Mouse (Mus musculus) adrenal gland, postnatal 25 days (tissue): ENCODE measurements around the gene Ctsa. TPM values are rescaled to one million over a fixed set of nuclear protein-coding genes. Genes with fewer than 3 reads are reported as not detected.
"Not testable (repeated sequence)": the region's sequence is repeated elsewhere in the genome, so short reads cannot be mapped to it uniquely, and the experiment has no call there.

Experiments used
- DNase-seq: peaks from one replicate; pipeline ENCODE4 v3.0.0; 2021; ENCODE audit warnings: mixed read lengths
- total RNA-seq: library from RNA; stranded (reverse); gene quantifications from 2 replicates; pipeline ENCODE4 v1.2.3, GENCODE M21; 2021

Gene Ctsa
- total RNA-seq, 1 experiment from 2014 or later, result 121 TPM

DNA sequence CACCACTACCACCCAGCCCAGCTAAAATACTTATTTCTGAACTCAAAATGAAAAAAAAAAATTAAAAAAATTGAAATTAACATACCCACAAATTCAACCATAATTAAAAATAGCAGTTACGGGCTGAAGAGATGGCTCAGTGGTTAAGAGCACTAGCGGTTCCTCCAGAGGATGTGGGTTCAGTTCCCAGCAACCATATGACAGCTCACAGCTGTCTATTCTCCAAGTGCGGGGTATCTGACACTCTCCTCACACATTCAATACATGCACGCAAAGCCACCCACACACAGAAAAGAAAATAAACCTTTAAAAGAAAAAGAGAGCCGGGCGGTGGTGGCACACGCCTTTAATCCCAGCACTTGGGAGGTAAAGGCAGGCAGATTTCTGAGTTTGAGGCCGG lies 17.4 kb downstream of the Ctsa start:
- no peak for DNase-seq

DNA sequence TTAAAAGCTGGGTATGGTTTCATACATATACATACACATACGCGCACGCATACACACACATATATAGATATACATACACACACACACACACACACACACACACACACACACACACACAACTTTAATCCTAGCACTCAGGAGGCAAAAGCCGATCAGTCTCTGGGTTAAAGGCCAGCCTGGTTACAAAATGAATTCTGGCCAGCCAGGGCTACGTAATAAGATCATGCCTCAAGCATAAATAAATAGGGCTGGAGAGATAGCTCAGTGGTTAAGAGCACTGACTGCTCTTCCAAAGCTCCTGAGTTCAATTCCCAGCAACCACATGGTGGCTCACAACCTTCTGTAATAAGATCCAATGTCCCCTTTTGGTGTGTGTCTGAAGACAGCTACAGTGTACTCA lies 22.9 kb downstream of the Ctsa start:
- not testable (repeated sequence) for DNase-seq

DNA sequence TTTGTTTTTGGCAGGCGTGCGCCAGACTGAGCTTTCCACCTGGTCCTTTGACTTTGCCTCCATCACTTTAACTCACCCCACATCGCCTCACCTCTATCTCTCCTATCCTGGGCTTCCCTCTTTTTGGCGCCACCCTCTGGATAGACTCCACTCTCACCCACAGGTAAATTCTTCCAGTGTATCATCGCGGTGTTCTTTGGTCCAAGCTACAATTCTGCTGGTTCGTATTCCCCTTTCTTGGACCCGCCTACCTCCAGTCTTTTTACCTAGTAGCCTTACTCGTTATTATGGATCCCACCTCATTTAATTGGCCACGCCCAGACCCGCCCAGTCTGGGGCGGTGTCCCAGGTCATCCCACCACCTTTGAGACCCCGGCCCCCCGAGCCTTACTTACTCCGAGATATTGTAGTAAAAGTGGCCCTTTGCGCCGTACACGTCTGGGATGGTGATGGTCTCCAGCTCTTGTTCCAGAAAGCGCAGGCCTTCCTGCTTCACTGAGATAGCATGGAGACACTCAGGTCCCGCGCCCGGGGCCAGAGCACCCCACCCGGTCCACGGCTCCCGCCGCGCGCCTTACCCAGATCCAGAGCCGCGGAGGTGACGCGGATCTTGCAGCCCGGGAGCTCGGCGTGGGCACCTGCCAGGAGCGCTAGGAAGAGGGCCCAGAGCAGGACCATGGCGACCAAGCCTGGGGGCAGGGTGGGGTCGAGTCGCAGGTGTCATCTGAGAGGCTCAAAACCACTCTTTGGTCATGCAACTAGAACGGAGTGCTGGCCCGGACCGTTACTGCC lies 23.8 kb downstream of the Ctsa start:
- no peak for DNase-seq

DNA sequence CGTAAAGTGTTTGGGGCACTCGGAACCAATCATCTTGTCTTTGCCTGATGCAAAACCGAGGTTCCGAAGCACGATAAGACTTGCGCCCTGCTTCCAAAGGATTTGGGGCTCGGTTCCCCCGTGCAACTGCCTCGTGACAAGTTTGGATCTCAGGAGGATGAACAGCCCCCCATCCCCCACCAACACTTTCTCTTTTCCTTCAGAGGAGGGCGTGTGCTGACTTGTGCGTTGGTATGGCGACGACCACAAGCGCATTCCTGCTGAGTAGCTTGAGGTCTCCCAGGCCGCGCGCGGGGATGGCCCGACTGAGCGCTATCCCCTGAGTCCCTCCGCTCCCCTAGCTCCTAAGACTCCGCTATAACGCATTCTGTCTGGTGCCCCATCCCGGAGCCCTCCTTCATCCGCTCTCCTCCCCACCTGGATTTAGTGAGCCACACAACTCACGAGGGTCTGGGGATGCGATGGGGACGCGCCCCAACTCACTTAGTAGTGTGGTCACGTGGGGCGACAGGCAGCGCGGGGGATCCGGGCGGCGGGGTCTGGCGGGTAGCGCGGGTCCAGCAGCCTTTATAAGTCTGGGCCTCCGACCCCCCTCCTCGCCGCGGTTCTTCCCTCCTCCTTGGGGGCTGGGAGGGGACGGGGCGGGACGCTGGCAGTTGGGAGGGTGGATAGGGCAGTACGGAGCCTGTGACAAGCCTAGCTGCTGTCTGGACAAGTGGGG lies 24.6 kb downstream of the Ctsa start, which contains the start of gene Pltp:
Gene Pltp (minus strand): TSS at position 611 of the 721 bp plus-strand sequence.
- DNase-seq, result peak; percentile 41

DNA sequence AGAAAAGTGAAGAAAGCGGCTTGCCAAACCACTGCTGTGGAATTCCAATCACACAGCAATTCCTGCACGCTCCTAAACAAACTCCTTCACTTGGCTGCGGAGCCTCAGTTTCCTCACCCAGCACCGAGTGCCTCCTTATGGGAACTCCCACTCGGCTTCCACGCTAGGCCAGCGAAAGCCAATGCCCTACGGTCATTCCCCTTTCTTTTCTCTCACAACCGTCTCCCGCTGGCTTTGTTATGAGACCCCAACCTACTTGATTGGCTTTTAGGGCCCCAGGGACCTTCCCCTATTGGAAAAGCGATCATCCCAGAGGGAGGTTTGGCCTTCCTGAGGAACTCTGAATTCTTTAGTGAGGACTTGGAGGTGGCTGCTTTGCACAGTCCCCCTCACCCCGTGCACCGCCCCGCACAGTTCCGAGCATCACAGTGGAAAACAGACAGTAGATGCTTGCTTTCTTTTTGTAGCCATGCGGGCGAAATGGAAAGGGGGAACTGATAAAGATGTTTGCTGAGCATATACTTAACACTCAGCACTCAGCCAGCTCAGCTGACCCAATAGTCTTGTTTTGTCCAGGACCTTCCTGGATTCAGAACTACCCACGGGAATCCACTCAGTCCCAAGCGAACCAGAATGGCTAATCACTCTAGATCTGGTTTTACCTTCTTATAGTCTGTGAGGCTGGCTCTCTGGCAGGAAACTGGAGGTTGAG lies 25.3 kb downstream of the Ctsa start:
- DNase-seq, result no peak

DNA sequence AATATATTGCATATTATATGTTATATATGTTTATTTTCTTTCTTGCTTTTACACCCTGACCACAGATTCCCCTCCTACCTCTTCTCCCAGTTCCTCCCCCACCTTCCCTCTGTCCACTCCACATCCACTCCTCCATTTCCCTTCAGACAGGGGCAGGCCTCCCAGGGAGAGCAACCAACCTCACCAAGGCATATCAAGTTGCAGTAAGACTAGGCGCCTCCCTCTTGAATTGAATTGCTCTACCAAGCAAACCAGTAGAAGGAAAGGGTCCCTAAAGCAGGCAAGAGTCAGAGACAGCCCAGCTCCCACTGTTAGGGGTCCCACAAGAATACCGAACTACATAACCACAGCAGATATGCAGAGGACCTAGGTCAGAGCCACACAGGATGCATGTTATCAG lies 26.5 kb downstream of the Ctsa start:
- no peak for DNase-seq

DNA sequence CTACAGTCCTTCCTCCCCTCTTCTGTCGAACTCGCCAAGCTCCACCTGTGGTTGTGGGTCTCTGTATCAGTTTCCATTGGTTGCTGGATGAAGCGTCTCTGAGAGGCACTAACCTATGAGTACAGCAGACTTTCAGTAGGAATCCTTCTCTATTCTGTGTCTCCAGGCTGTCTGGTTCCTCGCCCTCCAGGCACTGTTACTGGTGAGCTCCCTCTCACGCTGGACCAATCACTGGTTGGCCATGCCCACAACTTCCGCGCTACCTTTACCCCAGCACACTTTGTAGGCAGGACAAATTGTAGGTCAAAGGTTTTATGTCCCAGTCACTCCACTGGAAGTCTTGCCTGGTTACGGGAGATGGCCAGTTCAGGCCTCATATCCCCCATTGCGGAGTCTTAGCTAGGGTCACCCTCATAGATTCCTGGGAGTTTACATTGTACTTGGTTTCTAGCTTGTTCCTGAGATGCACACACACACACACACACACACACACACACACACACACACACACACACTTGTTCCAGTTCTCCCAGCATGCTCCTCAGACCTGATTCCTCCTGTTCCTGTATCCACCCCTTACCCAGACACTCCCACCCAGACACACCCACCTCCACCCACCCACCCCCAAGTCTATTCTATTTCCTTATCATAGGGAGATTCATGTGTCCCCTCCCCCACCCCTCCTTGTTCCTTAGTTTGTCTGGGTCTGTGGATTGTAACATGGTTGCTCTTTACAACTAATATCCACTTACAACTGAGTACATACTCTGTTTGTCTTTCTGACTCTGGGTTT lies 27.2 kb downstream of the Ctsa start:
- DNase-seq, result no peak

DNA sequence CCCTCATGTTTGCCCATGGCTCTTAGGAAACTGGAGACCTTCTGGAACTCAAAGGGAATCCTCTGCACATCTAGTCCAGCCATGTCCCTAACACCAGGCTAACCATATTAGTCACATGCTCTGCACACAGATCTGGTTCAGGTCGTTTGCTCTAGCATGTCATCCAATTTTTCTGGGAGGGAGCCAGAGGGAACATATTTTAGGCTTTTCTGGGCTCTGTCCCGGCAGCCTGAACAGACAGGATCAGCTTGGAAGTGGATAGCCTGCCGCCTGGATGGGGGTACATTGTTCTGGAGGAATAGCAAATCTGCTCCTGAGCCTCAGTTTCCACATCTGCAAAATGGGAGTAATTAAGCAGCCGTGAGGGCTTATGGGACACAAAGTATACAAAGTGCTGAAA lies 28.4 kb downstream of the Ctsa start:
- no peak for DNase-seq

DNA sequence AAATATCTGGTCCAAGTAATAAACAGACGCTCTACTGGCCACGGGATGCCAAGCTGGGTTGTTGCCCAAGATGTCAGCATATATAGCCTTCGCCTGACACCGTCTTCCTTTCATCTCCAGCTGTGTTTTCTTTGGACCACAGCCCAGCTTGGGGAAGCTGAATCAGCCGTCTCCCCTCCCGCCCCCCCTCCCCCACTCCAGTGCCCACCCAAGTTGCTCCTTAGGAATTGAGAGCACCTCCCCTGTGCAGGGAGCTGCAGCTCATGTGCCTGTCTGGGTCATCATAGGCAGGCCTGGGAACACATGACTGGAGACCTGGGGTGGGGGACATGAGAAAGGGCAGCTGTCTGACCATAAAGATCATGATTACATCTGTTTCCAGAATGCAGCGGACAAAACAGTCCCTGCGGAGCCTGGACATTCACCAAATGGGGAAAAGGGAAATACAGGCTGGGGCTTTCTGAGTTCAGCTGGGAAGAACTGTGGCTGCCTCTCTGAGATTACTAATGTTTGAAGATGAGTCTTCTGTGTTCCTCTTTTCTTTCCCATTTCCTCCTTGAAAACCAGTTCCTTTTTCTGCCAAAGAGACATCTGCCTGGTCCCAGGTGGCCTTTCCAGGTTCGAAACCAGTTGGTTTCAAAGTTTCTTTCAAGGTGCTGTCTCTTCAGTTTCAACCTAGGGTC lies 29.6 kb downstream of the Ctsa start:
- DNase-seq, result peak; percentile 67

DNA sequence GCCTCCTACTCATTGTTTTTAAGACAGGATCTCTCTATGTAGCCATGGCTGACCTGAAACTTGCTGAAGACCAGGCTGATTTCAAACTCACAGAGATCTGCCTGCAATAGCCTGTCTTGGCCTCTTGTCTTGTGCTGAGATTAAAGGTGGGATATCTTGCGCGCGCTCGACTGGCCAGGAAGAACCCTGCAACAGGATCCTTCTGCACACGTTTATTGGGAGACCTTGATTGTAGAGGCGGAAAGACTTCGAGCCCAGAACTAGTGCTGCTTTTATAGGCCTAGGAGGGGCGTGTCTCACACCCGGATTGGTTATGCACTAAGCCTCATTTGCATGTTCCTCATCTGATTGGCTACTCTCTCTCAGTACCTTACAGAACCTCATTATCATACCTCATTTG lies 30.7 kb downstream of the Ctsa start:
- DNase-seq, result not testable (repeated sequence)

DNA sequence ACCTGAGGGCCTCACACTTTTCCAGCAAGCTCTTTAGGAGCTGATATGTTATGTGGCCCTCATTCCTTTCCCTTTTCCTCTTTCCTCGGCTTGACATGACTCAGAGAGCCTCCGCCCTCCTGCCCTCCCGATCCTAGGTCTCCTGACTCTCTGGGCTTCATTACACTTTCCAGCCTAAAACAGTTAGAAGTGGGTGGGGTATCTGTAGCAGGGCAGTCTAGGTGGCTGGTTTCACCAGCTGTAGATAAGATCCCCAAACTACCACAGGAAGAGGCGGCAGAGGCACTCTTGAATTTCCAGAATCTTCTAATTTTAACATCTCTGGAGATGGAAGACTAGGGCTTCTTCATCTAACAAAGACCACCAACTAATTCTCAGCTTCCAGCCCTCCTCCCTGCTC lies 31.9 kb downstream of the Ctsa start:
- no peak for DNase-seq

DNA sequence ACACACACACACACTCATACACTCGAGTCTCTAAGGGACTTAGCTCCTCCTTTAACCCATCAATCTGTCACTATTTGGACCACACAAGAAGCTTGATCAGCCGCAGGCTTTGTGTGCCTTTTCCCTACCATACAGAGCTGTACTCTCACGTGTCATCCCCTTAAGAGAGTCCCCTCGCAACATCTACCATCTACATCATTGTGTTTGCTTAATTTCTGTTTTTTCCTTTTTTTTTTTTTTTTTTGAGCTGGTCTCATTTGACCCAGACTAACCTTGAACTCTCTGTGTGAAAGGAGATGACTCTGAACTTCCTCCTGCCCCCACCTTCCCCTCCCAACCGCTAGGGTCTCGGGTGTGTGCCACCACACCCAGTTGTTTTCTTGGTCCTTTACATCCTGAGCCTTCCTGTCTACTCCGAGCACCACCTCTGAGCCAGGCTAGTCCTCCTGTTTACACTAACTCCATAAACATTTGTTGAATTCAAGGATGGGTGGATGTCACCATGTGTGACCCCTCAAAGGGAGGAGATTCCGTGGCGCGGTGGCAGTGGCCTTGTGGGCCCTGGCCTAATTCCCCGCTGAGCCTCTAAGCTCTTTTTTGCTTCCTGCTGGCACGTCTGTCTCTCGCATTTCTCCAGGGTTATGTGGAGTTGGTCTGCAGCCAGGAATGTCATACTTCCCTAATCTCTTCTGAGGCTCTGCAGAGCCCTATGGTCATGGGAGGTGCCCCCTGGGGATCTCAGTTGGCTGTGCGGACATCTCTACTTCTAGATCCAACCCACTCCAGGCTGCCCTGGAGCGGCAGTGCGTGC lies 34.3 kb downstream of the Ctsa start:
- peak; percentile 60 for DNase-seq

DNA sequence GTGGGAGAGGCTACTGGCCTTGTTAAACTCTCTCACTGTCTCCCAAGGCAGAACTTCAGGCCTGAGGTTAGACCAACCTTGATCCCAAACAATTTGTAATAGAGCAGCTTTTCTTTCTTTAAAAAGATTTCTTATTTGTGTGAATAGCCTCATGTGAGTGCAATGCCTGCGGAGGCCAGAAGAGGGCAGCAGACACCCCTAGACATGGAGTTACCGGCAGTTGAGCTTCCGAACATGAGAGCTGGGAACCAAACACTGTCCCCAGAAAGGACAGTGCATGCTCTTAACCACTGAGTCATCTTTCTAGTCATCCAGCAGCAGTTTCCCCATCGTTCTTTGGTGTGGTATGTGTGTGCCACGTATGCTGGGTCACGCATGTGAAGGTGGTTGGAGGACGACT lies 34.9 kb downstream of the Ctsa start:
- DNase-seq, result no peak

DNA sequence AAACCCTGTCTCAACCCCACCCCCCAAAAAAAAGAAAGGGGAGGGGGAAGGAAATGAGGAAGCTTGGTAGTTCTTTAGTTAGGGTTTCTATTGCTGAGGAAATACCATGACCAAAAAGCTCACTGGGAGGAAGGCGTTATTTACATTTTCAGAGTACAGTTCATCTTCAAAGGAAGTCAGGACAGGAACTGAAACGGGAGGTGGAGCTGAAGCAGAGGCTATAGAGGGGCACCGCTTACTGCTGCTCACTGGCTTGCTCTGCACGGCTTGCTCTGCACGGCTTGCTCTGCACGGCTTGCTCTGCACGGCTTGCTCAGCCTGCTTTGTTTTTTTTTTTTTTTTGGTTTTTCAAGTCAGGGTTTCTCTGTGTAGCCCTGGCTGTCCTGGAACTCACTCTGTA lies 35.8 kb downstream of the Ctsa start:
- DNase-seq, result no peak

DNA sequence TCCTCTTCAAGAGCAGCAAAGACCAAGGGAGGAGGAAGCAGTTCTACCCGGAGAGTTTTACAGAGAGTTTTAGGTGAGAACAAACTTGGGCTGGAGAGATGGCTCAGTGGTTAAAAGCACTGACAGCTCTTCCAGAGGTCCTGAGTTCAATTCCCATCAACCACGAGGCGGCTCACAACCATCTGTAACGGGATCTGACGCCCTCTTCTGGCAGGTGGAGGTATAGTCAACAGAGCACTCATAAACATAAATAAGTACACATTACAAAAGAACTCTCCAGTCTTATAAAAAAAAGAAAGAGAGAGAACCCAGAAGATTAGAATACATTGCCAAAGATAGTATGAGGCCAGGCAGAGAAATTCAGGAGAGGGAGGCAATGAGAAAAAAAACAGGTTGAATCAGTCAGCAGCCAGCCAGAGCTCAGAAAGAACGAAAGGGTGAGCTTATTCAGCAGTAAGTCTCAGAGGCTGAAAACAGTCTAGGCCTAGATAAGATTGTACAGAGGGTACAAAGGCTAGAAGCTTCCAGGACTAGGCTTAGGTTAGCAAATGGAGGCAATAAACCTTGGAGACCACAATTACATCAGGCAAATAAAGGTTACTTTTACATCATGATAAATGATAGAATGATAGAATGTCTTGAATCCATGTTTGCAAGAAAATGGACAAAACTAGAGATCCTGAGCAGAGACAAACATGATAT lies 39.1 kb downstream of the Ctsa start:
- no peak for DNase-seq

DNA sequence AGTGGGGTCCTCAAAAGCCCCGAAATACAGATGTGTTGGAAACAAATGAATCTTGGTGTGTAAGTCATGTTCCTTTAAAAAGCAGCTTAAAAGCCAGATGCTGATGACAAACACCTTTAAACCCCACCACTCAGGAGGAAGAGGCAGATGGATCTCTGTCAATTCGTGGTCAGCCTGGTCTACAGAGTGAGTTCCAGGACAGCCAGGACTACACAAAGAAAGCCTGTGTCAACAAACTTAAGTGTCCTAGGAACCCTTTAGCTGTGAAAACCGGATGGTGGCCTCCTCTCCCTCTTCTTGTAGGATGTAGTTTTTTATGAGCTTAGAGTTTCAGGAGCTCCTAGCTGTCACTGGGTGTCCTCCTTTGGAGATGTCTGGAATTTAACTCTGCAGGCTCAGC lies 40.9 kb downstream of the Ctsa start:
- DNase-seq, result no peak

DNA sequence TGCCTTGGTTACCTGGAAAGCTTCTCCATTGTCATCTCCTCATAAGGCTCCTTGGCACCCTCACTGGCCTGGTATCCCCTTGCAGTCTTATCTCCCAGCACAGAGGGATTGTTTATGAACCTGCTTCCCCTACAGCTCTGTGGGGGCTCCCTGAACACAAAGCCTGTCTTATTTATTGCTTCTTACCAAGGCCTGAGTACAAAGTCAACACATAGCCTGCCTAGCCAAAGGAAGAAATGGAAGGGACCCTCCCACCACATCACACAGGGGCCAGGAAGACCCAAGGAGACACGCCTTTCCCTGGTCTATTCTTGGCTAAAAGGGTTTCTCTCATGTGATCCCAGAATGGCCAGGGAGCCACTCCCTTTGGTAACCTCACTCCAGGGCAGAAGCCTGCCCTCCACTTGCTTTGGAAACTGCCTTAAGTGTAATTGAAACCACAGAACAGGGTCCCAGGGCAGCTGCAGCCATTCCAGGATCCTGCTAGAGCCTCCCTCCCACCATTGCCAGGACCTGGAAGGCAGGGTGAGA lies 41.6 kb downstream of the Ctsa start:
- DNase-seq, result no peak

DNA sequence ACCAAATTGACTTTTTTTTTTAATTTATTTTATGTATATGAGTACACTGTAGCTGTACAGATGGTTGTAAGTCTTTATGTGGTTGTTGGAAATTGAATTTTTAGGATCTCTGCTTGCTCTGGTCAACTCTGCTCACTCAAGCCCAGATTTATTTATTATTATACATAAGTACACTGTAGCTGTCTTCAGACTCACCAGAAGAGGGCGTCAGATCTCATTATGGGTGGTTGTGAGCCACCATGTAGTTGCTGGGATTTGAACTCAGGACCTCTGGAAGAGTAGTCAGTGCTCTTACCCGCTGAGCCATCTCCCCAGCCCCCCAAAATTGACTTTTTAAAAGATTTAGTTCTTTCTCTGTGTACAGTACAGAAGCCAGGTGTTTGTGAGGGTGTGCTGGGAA lies 43.0 kb downstream of the Ctsa start:
- not testable (repeated sequence) for DNase-seq

DNA sequence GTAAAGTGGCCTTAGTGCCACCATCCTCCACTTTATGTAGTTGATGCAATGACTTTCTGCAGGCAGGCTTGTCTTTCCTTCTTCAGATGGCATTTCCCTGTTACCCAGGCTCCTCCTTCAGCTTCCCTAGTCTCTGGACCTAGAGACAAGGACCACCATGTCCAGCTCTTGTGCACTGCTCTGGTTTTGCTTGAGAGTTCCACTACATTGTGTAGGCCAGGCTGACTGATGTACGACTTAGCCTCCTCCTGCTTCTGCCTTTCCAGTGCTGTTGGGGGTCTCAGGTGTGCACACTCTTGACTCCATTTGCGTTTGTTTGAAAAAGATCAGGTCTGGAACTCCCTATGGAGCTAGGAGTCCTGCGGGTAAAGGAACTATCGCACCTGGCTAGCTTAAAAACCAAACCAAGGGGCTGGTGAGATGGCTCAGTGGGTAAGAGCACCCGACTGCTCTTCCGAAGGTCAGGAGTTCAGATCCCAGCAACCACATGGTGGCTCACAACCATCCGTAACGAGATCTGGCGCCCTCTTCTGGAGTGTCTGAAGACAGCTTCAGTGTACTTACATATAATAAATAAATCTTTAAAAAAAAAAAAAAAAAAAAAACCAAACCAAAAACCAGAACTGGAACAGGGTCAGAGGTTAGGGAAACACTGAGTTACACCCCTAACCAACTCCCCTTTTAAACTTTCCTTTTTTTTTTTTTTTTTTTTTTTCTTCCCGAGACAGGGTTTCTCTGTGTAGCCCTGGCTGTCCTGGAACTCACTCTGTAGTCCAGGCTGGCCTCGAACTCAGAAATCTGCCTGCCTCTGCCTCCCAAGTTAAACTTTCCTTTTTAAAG lies 44.9 kb downstream of the Ctsa start:
- not testable (repeated sequence) for DNase-seq
